Mouse (Mus musculus) large intestine, adult 2 months (tissue): ENCODE results near the gene Gosr1. TPM values are rescaled to one million over a fixed set of nuclear protein-coding genes. Genes with fewer than 3 reads are reported as not detected.

ENCODE experiments used
- polyA plus RNA-seq: library from polyadenylated mRNA; depleted of rRNA; stranded (reverse); fragments of >200 nt; gene quantifications from 2 replicates; pipeline ENCODE4 v1.2.3, GENCODE M21; 2012; rRNA removed

The Gosr1 gene
- polyA plus RNA-seq, 1 experiment: 15.9 TPM

Other genes with a start within 250 kb of the Gosr1 start
- 89.1 and 165 TPM in 2 replicates for gene Abr, start 141.3 kb downstream of the Gosr1 start, polyA plus RNA-seq
- 0.09 and 0.25 TPM in 2 replicates for gene Bhlha9, start 91.1 kb downstream of the Gosr1 start, polyA plus RNA-seq
- 1.1 and 1.4 TPM in 2 replicates for gene Trarg1, start 83.8 kb downstream of the Gosr1 start, polyA plus RNA-seq
- gene Cpd, start 83.4 kb upstream of the Gosr1 start, polyA plus RNA-seq: 17.5 and 22.4 TPM in 2 replicates
- 60.5 and 146 TPM in 2 replicates for gene Tmigd1, start 138.6 kb upstream of the Gosr1 start, polyA plus RNA-seq
- gene Blmh, start 161.2 kb upstream of the Gosr1 start, polyA plus RNA-seq: 18.8 and 20.2 TPM in 2 replicates
- 41.2 and 108 TPM in 2 replicates for gene Slc6a4, start 235.0 kb upstream of the Gosr1 start, polyA plus RNA-seq